Mouse (Mus musculus) myocyte (in vitro differentiated cells): Measurements from ENCODE around the gene Tcf25.

ENCODE experiments used
- MAX ChIP-seq: IDR thresholded peaks from one replicate; pipeline ENCODE4 v1.6.1; 2011; ENCODE audit warnings: low read depth, mild to moderate bottlenecking, control low read depth
- POLR2A ChIP-seq: IDR thresholded peaks from one replicate; pipeline ENCODE4 v1.6.1; 2011; ENCODE audit warnings: low read depth, mild to moderate bottlenecking, control low read depth, moderate library complexity; ENCODE audit not compliant: insufficient read length
- POLR2AphosphoS2 ChIP-seq: IDR thresholded peaks from one replicate; pipeline ENCODE4 v1.6.1; 2011; ENCODE audit warnings: low read depth, control low read depth; ENCODE audit not compliant: insufficient read length
- USF1 ChIP-seq: IDR thresholded peaks from one replicate; pipeline ENCODE4 v1.6.1; 2011; ENCODE audit warnings: low read depth, mild to moderate bottlenecking, control low read depth, moderate library complexity

DNA sequence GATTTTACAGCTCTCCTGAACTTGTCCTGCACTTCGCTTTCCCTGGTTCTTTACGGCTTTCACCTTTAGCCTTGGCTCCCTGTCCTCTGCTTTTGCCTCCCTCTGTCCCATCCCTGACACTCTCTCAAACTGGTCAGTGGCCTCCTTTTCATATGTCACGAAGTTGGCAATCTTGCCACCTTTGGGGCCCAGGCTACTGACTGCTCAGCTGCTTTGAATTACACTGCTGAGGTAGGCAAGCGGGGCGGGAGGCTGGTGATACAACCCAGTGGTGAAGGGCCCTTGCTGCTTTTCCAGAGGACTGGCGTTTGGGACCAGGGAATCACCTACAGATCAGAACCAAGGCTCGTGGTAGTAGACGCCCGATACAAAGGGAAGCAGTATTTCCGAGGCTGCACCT lies 2.1 kb downstream of the Tcf25 start:
- TF ChIP-seq POLR2AphosphoS2 = no peak
- TF ChIP-seq USF1 = no peak
- no peak for TF ChIP-seq POLR2A
- no peak for TF ChIP-seq MAX
